Mouse (Mus musculus) bone marrow, adult 2 months (tissue): ENCODE measurements around the gene Nceh1.

Experiments
- CTCF ChIP-seq: fragments of 200-500 bp; IDR thresholded peaks from 2 replicates; pipeline ENCODE4 v1.5.1; 2011; ENCODE audit warnings: low read length, control low read depth; ENCODE audit not compliant: control insufficient read depth, insufficient read depth
- POLR2A ChIP-seq: fragments of 200-500 bp; IDR thresholded peaks from 2 replicates; pipeline ENCODE4 v1.6.1; 2011; ENCODE audit warnings: low read depth, mild to moderate bottlenecking, control low read depth, low read length, borderline replicate concordance; ENCODE audit not compliant: control insufficient read depth

DNA sequence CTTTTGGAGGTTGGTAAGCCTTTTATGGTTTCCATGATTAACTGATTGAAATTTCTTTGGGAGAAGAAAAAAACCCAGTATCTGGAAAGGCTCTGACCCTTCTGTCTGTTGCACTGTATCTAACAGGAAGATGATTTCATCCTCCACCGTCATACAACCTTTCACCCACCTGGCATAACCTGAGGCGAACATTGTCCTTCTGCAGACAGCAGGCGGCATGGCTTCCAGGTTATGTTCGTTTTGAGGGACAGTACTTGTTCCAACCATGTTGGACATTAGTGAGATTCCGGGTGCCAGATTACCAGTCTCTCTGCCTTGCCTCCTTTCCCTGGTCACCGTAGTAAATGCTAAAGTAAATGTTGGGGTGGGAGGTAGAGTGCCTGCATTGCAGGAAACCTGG is 51.1 kb downstream of the Nceh1 start:
- no peak for TF ChIP-seq CTCF
- TF ChIP-seq POLR2A, result no peak
